Mouse (Mus musculus) forebrain, postnatal 0 days (tissue): ENCODE results near the gene Rtcb. TPM values are rescaled to one million over a fixed set of nuclear protein-coding genes. Genes with fewer than 3 reads are reported as not detected.

ENCODE experiments used
- ATAC-seq: fragments of 200-750 bp; cut with Nextera tagmentation; 2 replicates; pipeline ENCODE4 v1.8.0; 2017; ENCODE audit warnings: mild to moderate bottlenecking, moderate library complexity
- DNase-seq: peaks from one replicate; pipeline ENCODE4 v3.0.0-alpha.2; 2015
- H3K27ac ChIP-seq: fragments of 300-500 bp; sonication (generic); 2 replicates; pipeline ENCODE4 v1.5.1; 2014; ENCODE audit warnings: low read depth, mild to moderate bottlenecking, antibody characterized with exemption, low read length, moderate library complexity, mixed read lengths
- H3K27me3 ChIP-seq: fragments of 300-500 bp; sonication (generic); 2 replicates; pipeline ENCODE4 v1.6.1; 2014; ENCODE audit warnings: mild to moderate bottlenecking, low read length, mixed read lengths; ENCODE audit not compliant: insufficient read depth
- H3K36me3 ChIP-seq: fragments of 300-500 bp; sonication (generic); 2 replicates; pipeline ENCODE4 v1.6.1; 2014; ENCODE audit warnings: mild to moderate bottlenecking, moderate library complexity; ENCODE audit not compliant: insufficient read depth
- H3K4me1 ChIP-seq: fragments of 300-500 bp; sonication (generic); 2 replicates; pipeline ENCODE4 v1.6.1; 2014; ENCODE audit warnings: antibody characterized with exemption; ENCODE audit not compliant: insufficient read depth
- H3K4me2 ChIP-seq: fragments of 300-500 bp; sonication (generic); 2 replicates; pipeline ENCODE4 v1.6.1; 2014; ENCODE audit warnings: low read depth, mild to moderate bottlenecking, moderate library complexity
- H3K4me3 ChIP-seq: fragments of 300-500 bp; sonication (generic); 2 replicates; pipeline ENCODE4 v1.5.1; 2014; ENCODE audit warnings: low read depth, low read length, mixed read lengths
- H3K9ac ChIP-seq: fragments of 300-500 bp; sonication (generic); 2 replicates; pipeline ENCODE4 v1.6.1; 2014; ENCODE audit warnings: mild to moderate bottlenecking
- H3K9me3 ChIP-seq: fragments of 300-500 bp; sonication (generic); 2 replicates; pipeline ENCODE4 v1.6.1; 2016; ENCODE audit warnings: low read length
- CTCF ChIP-seq: sonication (generic); IDR thresholded peaks from 2 replicates; pipeline ENCODE4 v1.5.1; 2016; ENCODE audit warnings: antibody characterized with exemption, control low read depth, low read depth
- WGBS: fragments of 180-500 bp; shearing (Covaris S2); extraction: QIAGEN DNeasy Blood & Tissue Kit; methylation state at CpG from one replicate; pipeline ENCODE4 v1.1.7; 2014; 5-methylcytosine and 5-hydroxymethylcytosine counted together
- polyA plus RNA-seq: library from polyadenylated mRNA; unstranded; fragments of >200 nt; fragmentation: Nextera tagmentation; extraction: Ambion mirVana; gene quantifications from 2 replicates; pipeline ENCODE4 v1.2.1, GENCODE M21; 2015
- total RNA-seq: library from RNA; depleted of rRNA; stranded (reverse); fragments of >200 nt; gene quantifications from 2 replicates; pipeline ENCODE4 v1.2.3, GENCODE M21; 2014; rRNA removed

Rtcb gene
- total and polyA plus RNA-seq, 2 experiments from 2014 or later: 134 to 182 TPM

- Histone ChIP-seq H3K4me1 (no peaks in the 10 kb centered on the region), H3K27ac (no peak overlapping the region), H3K36me3 (peaks cover 49% of the 10 kb centered on the region), H3K4me3 (no peak overlapping the region), H3K4me2 (no peak overlapping the region), H3K9ac (no peak overlapping the region), H3K27me3 (no peaks in the 10 kb centered on the region), H3K9me3 (no peaks in the 10 kb centered on the region)
- TF ChIP-seq CTCF: no peak
- DNase-seq (no peak), ATAC-seq (no peak)
- 96% methylated on average over 6 of the region's 6 CpGs for WGBS
These were observed 21.2 kb downstream of the Rtcb start for GRCm38 (mm10) chr10:85936280-85936965.

DNA sequence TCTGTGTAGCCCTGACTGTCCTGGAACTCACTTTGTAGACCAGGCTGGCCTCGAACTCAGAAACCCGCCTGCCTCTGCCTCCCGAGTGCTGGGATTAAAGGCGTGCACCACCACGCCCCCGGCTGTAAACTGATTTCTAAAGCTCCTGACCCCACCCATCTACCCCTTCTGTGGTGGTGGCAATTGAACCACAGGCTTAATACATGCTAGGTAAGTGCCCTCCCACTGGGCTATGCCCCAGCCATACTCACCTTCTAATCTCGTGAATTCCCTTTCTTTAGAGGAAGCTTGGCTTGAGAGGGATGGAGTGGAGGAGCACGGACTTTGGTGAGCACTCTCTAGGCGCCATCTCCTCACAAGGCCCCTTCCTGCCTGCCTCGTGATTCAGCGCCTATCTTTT is 27.7 kb downstream of the Rtcb start:
- no peak for TF ChIP-seq CTCF
- H3K36me3 ChIP-seq: no peaks in the 10 kb centered on the region
- no peak overlapping the region for H3K4me3 ChIP-seq
- ATAC-seq (no peak), DNase-seq (no peak)
- H3K9me3 ChIP-seq: no peaks in the 10 kb centered on the region
- H3K4me1 ChIP-seq: peaks cover 15% of the 10 kb centered on the region; the same call in 1 of the 2 replicates
- H3K4me2 ChIP-seq: no peak overlapping the region
- 96% methylated on average over 11 of the region's 11 CpGs for WGBS
- H3K27me3 ChIP-seq: no peaks in the 10 kb centered on the region
- H3K9ac ChIP-seq: no peak overlapping the region
- no peak overlapping the region for H3K27ac ChIP-seq

GRCm38 (mm10) chr10:85929208-85929591 is 28.4 kb downstream of the Rtcb start:
- ATAC-seq: no peak
- peak; percentile 27 for DNase-seq
- TF ChIP-seq CTCF: no peak
- no peaks in the 10 kb centered on the region for H3K27me3 ChIP-seq
- 38% methylated on average over 11 of the region's 11 CpGs for WGBS
- H3K9ac ChIP-seq: peak overlapping the region; percentile 62
- no peak overlapping the region for H3K27ac ChIP-seq
- no peaks in the 10 kb centered on the region for H3K36me3 ChIP-seq
- peaks cover 15% of the 10 kb centered on the region; the same call in 1 of the 2 replicates for H3K4me1 ChIP-seq
- no peaks in the 10 kb centered on the region for H3K9me3 ChIP-seq
- peak overlapping the region; percentile 85 for H3K4me2 ChIP-seq
- H3K4me3 ChIP-seq: peak overlapping the region; percentile 53

- peak overlapping the region; percentile 62 for H3K9ac ChIP-seq
- H3K4me3 ChIP-seq: peak overlapping the region; percentile 53
- H3K4me1 ChIP-seq: peaks cover 15% of the 10 kb centered on the region; the same call in 1 of the 2 replicates
- H3K4me2 ChIP-seq: peak overlapping the region; percentile 85
- peak; percentile 80 for TF ChIP-seq CTCF
- 1% methylated on average over 63 of the region's 63 CpGs for WGBS
- no peaks in the 10 kb centered on the region for H3K36me3 ChIP-seq
- H3K27me3 ChIP-seq: no peaks in the 10 kb centered on the region
- DNase-seq: peak; percentile 88
- peak; percentile 94 for ATAC-seq
- H3K9me3 ChIP-seq: no peaks in the 10 kb centered on the region
- H3K27ac ChIP-seq: no peak overlapping the region
These were observed 29.0 kb downstream of the Rtcb start for GRCm38 (mm10) chr10:85928499-85929207.

GRCm38 (mm10) chr10:85927676-85928445 is 29.8 kb downstream of the Rtcb start, which contains the start of gene Ascl4:
Gene Ascl4, plus strand, starts transcription at chr10:85927681.
- Histone ChIP-seq H3K9me3 (no peaks in the 10 kb centered on the region), H3K36me3 (no peaks in the 10 kb centered on the region), H3K9ac (peak within 1 kb of the TSS; percentile 62), H3K4me2 (peak within 1 kb of the TSS; percentile 85), H3K27me3 (no peaks in the 10 kb centered on the region), H3K4me1 (peaks cover 15% of the 10 kb centered on the region; the same call in 1 of the 2 replicates), H3K4me3 (peak within 1 kb of the TSS; percentile 53), H3K27ac (no peak within 1 kb of the TSS)
- TF ChIP-seq CTCF: peak; percentile 22; the same call in 1 of the 2 replicates
- DNase-seq (peak; percentile 4), ATAC-seq (no peak)
- WGBS: 1% methylated on average over 23 of the region's 23 CpGs

DNA sequence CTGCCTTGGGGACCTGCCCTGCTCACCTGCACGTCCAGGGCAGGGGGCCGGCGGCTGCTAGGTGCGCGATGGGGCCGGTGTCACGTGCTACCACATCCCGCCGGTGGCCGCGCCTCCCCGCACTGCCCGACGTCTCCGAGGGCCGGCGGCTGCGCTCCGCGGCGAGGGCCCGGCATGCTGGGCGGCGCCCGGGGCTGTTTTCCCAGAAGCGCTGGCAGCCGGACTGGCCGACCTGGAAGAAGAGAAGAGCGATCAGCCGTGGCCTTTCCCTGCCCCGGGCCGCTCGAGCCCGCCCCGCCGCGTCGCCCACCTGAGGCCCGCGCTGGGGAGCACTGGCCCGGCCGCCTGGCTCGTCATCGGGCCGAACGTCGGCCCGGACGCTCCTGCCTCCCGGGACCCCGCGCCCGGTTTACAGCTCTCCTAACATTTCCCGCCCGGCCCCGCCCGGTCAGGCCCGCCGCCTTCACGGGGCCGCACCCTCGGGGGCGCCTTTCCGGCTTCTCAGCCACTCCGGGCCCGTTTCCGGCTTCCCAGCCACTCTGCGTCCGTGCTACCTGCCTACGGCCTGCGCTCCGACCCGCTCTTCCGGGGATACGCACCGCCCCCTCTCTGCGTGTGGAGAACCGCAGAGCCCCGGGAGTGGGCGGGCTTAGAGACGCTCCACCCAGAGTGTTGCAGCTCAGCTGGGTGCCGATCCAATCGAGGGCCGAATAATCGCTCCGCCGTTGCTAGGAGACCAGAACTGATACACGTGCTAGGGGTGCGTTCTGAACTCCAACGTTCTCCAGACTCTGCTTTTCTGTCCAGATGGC is 40.9 kb downstream of the Rtcb start, which contains the start of gene Prdm4:
TSS of gene Prdm4 (minus strand) at position 645 of the 812 bp plus-strand sequence.
- H3K27me3 ChIP-seq: no peaks in the 10 kb centered on the region
- DNase-seq (peak; percentile 99), ATAC-seq (peak; percentile 100)
- H3K4me2 ChIP-seq: peak within 1 kb of the TSS; percentile 75
- TF ChIP-seq CTCF: peak; percentile 55
- peak within 1 kb of the TSS; percentile 80 for H3K27ac ChIP-seq
- H3K4me1 ChIP-seq: 0 out of 2 replicates have a peak, but pooled peaks cover 3% of the 10 kb centered on the region
- WGBS: 4% methylated on average over 81 of the region's 90 CpGs
- peak within 1 kb of the TSS; percentile 79 for H3K9ac ChIP-seq
- H3K36me3 ChIP-seq: peaks cover 19% of the 10 kb centered on the region
- H3K4me3 ChIP-seq: peak within 1 kb of the TSS; percentile 98
- no peaks in the 10 kb centered on the region for H3K9me3 ChIP-seq

Other genes with a start within 250 kb of the Rtcb start
- 56.3 and 63.9 TPM in 2 replicates for gene Pwp1, start 128.3 kb downstream of the Rtcb start, total RNA-seq
- 60.9 and 62.3 TPM in 2 replicates for gene Pwp1, start 128.3 kb downstream of the Rtcb start, polyA plus RNA-seq
- gene Prdm4, start 40.7 kb downstream of the Rtcb start, total RNA-seq: 51.6 and 65.0 TPM in 2 replicates
- 12.8 and 14.6 TPM in 2 replicates for gene Prdm4, start 40.7 kb downstream of the Rtcb start, polyA plus RNA-seq
- gene Ascl4, start 30.1 kb downstream of the Rtcb start, total RNA-seq: 0.08 and 0.24 TPM in 2 replicates
- 0.18 and 0.34 TPM in 2 replicates for gene Ascl4, start 30.1 kb downstream of the Rtcb start, polyA plus RNA-seq
- gene Bpifc, start 54.1 kb upstream of the Rtcb start, total RNA-seq: 0.10 TPM in 1 of 2 replicates, not detected in the other
- 0.13 TPM in 1 of 2 replicates, not detected in the other for gene Bpifc, start 54.1 kb upstream of the Rtcb start, polyA plus RNA-seq
- 10.0 and 15.0 TPM in 2 replicates for gene Fbxo7, start 64.1 kb upstream of the Rtcb start, total RNA-seq
- gene Fbxo7, start 64.1 kb upstream of the Rtcb start, polyA plus RNA-seq: 20.5 and 23.2 TPM in 2 replicates